Mouse (Mus musculus) stomach, postnatal 0 days (tissue): ENCODE results near the gene Pogk. TPM values are rescaled to one million over a fixed set of nuclear protein-coding genes. Genes with fewer than 3 reads are reported as not detected.

Source experiments
- ATAC-seq: fragments of 200-750 bp; cut with Nextera tagmentation; 2 replicates; pipeline ENCODE4 v1.8.0; 2017; ENCODE audit not compliant: low FRiP score, low TSS enrichment
- DNase-seq: peaks from one replicate; pipeline ENCODE4 v3.0.0-alpha.2; 2016; ENCODE audit warnings: low spot score
- H3K27ac ChIP-seq: fragments of 300-500 bp; sonication (generic); replicated peaks from 2 replicates; pipeline ENCODE4 v1.5.1; 2014; ENCODE audit warnings: mild to moderate bottlenecking, control low read depth
- H3K27me3 ChIP-seq: fragments of 300-500 bp; sonication (generic); 2 replicates; pipeline ENCODE4 v1.6.1; 2014; ENCODE audit warnings: low read length; ENCODE audit not compliant: control insufficient read depth, insufficient read depth
- H3K36me3 ChIP-seq: fragments of 300-500 bp; sonication (generic); 2 replicates; pipeline ENCODE4 v1.6.1; 2014; ENCODE audit warnings: low read length, mixed read lengths; ENCODE audit not compliant: control insufficient read depth, insufficient read depth
- H3K4me1 ChIP-seq: fragments of 300-500 bp; sonication (generic); replicated peaks from 2 replicates; pipeline ENCODE4 v1.6.1; 2014; ENCODE audit warnings: antibody characterized with exemption; ENCODE audit not compliant: control insufficient read depth, insufficient read depth
- H3K4me2 ChIP-seq: fragments of 300-500 bp; sonication (generic); replicated peaks from 2 replicates; pipeline ENCODE4 v1.6.1; 2014; ENCODE audit warnings: low read depth, mild to moderate bottlenecking, control low read depth, moderate library complexity
- H3K4me3 ChIP-seq: fragments of 300-500 bp; sonication (generic); 2 replicates; pipeline ENCODE4 v1.5.1; 2014; ENCODE audit warnings: low read depth, low read length, control low read depth
- H3K9ac ChIP-seq: fragments of 300-500 bp; sonication (generic); 2 replicates; pipeline ENCODE4 v1.6.1; 2014; ENCODE audit warnings: mild to moderate bottlenecking, low read length, control low read depth, mixed read lengths
- H3K9me3 ChIP-seq: fragments of 300-500 bp; sonication (generic); 2 replicates; pipeline ENCODE4 v1.6.1; 2016; ENCODE audit warnings: low read length; ENCODE audit not compliant: control insufficient read depth
- CTCF ChIP-seq: IDR thresholded peaks from 2 replicates; pipeline ENCODE4 v1.5.1; 2016; ENCODE audit warnings: antibody characterized with exemption, low read depth, mild to moderate bottlenecking, moderate library complexity
- EP300 ChIP-seq: optimal IDR thresholded peaks from 2 replicates; pipeline ENCODE3; 2016; ENCODE audit warnings: antibody characterized with exemption
- WGBS: fragments of 180-500 bp; shearing (Covaris S2); extraction: QIAGEN DNeasy Blood & Tissue Kit; methylation state at CpG from one replicate; pipeline ENCODE4 v1.1.7; 2014; 5-methylcytosine and 5-hydroxymethylcytosine counted together
- polyA plus RNA-seq: library from polyadenylated mRNA; unstranded; fragments of >200 nt; fragmentation: Nextera tagmentation; extraction: Ambion mirVana; gene quantifications from 2 replicates; pipeline ENCODE4 v1.2.1, GENCODE M21; 2015

Gene Pogk
- polyA plus RNA-seq, 1 experiment from 2014 or later: 4.1 TPM

GRCm38 (mm10) chr1:166411541-166411940, 1.9 kb upstream of the Pogk start:
- Histone ChIP-seq H3K4me1 (peaks cover 3% of the 10 kb centered on the region; the same call in 1 of the 2 replicates), H3K36me3 (peaks cover 5% of the 10 kb centered on the region; the same call in 1 of the 2 replicates), H3K27ac (no peak overlapping the region), H3K9ac (no peak overlapping the region), H3K9me3 (no peaks in the 10 kb centered on the region), H3K27me3 (no peaks in the 10 kb centered on the region), H3K4me3 (no peak overlapping the region), H3K4me2 (no peak overlapping the region)
- TF ChIP-seq CTCF: no peak
- no peak for TF ChIP-seq EP300
- DNase-seq (no peak), ATAC-seq (no peak)
- 100% methylated on average over 1 of the region's 1 CpGs for WGBS

GRCm38 (mm10) chr1:166409177-166409700, 424 bp downstream of the Pogk start:
- peak overlapping the region; percentile 91 for H3K4me2 ChIP-seq
- H3K27me3 ChIP-seq: no peaks in the 10 kb centered on the region
- no peak for TF ChIP-seq EP300
- TF ChIP-seq CTCF: no peak
- no peaks in the 10 kb centered on the region for H3K9me3 ChIP-seq
- DNase-seq (peak; percentile 70), ATAC-seq (peak; percentile 85)
- peaks cover 3% of the 10 kb centered on the region; the same call in 1 of the 2 replicates for H3K4me1 ChIP-seq
- H3K4me3 ChIP-seq: peak overlapping the region; percentile 71
- 1% methylated on average over 36 of the region's 45 CpGs for WGBS
- H3K9ac ChIP-seq: peak overlapping the region; percentile 81
- peaks cover 5% of the 10 kb centered on the region; the same call in 1 of the 2 replicates for H3K36me3 ChIP-seq
- H3K27ac ChIP-seq: peak overlapping the region; percentile 87

- H3K27me3 ChIP-seq: no peaks in the 10 kb centered on the region
- H3K36me3 ChIP-seq: peaks cover 17% of the 10 kb centered on the region
- H3K27ac ChIP-seq: no peak overlapping the region
- H3K4me3 ChIP-seq: no peak overlapping the region
- ATAC-seq: no peak
- no peak for DNase-seq
- H3K4me1 ChIP-seq: no peaks in the 10 kb centered on the region; the same call in 1 of the 2 replicates
- H3K9me3 ChIP-seq: no peaks in the 10 kb centered on the region
- no peak overlapping the region for H3K4me2 ChIP-seq
- H3K9ac ChIP-seq: no peak overlapping the region
- TF ChIP-seq CTCF (no peak), EP300 (no peak)
- WGBS: 82% methylated on average over 3 of the region's 3 CpGs
These were observed 5.8 kb downstream of the Pogk start for GRCm38 (mm10) chr1:166403846-166404245.

- H3K36me3 ChIP-seq: peaks cover 25% of the 10 kb centered on the region
- no peaks in the 10 kb centered on the region for H3K9me3 ChIP-seq
- no peak overlapping the region for H3K9ac ChIP-seq
- no peaks in the 10 kb centered on the region for H3K4me1 ChIP-seq
- ATAC-seq: no peak
- DNase-seq: no peak
- no peak overlapping the region for H3K4me3 ChIP-seq
- H3K27me3 ChIP-seq: no peaks in the 10 kb centered on the region
- H3K4me2 ChIP-seq: no peak overlapping the region
- H3K27ac ChIP-seq: no peak overlapping the region
- TF ChIP-seq EP300 (no peak), CTCF (no peak)
- 77% methylated on average over 4 of the region's 4 CpGs for WGBS
These were observed 7.7 kb downstream of the Pogk start for GRCm38 (mm10) chr1:166402003-166402402.

- no peak overlapping the region for H3K27ac ChIP-seq
- H3K27me3 ChIP-seq: no peaks in the 10 kb centered on the region
- H3K9ac ChIP-seq: no peak overlapping the region
- ATAC-seq: no peak
- H3K4me2 ChIP-seq: no peak overlapping the region
- peaks cover 23% of the 10 kb centered on the region for H3K36me3 ChIP-seq
- TF ChIP-seq EP300 (no peak), CTCF (no peak)
- DNase-seq: no peak
- H3K9me3 ChIP-seq: no peaks in the 10 kb centered on the region
- no peak overlapping the region for H3K4me3 ChIP-seq
- H3K4me1 ChIP-seq: no peaks in the 10 kb centered on the region
These were observed 8.2 kb downstream of the Pogk start for GRCm38 (mm10) chr1:166401455-166401854.

- Histone ChIP-seq H3K9me3 (no peaks in the 10 kb centered on the region), H3K27ac (no peak overlapping the region), H3K4me1 (no peaks in the 10 kb centered on the region), H3K4me3 (no peak overlapping the region), H3K36me3 (peaks cover 26% of the 10 kb centered on the region), H3K27me3 (no peaks in the 10 kb centered on the region), H3K9ac (no peak overlapping the region), H3K4me2 (no peak overlapping the region)
- ATAC-seq (no peak), DNase-seq (no peak)
- TF ChIP-seq CTCF: no peak
- TF ChIP-seq EP300: no peak
- 94% methylated on average over 6 of the region's 6 CpGs for WGBS
These were observed 13.3 kb downstream of the Pogk start for GRCm38 (mm10) chr1:166396381-166396780.
